Mouse (Mus musculus): Measurements from ENCODE around the gene Wdr72.

Wdr72 gene

GRCm38 (mm10) chr9:74241292-74241691, 131.1 kb downstream of the Wdr72 start:
- no peak for DNase-seq (ENCODE audit: low read depth, low spot score)

DNA sequence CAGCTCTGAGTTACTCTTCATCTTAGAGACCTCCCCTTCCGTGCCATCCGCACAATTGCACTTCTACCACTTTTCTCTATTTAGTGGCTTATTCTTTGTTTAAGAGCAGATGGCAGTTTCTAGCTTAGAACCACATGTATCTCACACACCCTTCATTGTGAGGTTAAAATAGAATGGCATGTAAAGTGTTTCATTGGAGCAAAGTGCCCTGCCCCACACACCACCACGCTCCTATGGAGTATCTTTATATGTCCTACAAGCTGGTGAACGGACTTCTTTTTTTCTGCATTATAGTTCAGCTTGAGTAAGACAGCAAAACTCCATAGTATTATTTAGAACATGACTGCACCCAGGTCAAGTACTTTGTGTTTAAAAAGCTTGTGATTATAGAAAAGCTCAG, 137.9 kb downstream of the Wdr72 start:
- DNase-seq (ENCODE audit: low read depth, low spot score): no peak

- DNase-seq (ENCODE audit: low read depth, low spot score): no peak
Observed at GRCm38 (mm10) chr9:74249486-74249885, 139.3 kb downstream of the Wdr72 start.

GRCm38 (mm10) chr9:74250522-74250921, 140.4 kb downstream of the Wdr72 start:
- no peak for DNase-seq (ENCODE audit: low read depth, low spot score)

DNA sequence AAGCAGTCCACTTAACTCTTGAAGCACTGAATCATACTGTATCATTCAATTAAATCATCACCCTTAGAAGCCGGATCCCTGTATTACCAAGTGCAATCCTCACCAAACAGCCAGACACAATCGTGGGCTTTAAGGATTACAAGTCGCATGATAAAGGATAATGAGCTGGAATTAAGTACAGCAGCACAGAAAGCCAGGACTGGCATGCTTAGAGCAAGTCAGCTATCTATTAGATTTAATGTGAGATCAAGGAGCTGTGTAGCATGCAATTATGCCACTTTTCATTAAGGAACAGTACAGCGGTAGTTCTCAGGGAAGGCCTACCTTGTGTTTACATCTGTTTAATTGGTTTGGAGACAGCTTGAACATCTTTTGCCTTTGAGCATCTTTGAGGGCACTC, 148.2 kb downstream of the Wdr72 start:
- no peak for DNase-seq (ENCODE audit: low read depth, low spot score)

DNA sequence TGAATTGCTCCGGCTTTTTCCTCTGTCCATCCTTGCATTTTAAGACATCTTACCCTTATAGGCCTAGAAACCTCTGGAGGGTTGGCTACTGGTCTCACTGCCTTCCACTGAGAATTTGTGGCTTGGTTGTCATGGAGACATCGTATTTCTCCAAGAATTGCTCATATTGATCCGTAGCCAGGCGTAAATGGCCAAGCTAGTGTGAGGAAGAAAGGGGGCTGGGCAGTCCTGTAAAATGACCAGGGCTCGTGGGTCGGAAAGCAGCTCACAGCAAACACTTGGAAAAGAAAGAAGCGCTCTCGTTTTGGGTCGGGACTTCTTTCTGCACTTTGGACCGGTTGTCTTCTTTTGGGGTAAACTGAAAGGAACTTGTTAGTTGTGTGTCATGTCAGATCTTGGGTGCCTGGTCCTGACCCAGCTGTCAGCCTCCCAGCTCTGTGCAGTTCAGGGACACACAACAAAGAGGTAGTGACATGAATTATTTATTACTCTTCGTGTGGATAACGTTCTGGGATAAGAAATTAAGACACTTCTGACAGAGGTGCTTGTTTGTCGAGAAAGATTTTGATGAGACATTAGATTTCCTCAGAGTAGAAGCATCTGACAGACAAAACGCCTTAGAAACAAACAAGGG, 167.7 kb downstream of the Wdr72 start:
- DNase-seq (ENCODE audit: low read depth, low spot score): no peak

DNA sequence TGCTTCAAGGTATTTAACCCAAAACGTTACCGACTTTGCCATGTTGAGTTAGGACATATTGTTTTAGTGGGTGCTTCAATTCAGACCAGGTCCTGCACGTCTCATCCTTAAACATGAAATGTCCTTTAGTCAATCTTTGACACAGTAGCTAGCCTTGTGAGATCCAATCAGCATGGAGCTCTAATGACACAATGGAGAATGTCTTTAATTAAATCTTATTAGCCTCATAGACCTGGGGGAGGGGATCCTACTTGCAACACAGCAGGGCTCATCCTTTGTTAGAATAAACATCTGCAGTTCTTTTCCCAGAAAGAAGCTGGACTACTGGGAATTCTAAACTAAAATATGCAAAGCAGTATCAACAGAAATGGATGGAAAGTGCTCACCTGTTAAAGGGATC, 171.9 kb downstream of the Wdr72 start:
- DNase-seq (ENCODE audit: low read depth, low spot score): no peak

DNA sequence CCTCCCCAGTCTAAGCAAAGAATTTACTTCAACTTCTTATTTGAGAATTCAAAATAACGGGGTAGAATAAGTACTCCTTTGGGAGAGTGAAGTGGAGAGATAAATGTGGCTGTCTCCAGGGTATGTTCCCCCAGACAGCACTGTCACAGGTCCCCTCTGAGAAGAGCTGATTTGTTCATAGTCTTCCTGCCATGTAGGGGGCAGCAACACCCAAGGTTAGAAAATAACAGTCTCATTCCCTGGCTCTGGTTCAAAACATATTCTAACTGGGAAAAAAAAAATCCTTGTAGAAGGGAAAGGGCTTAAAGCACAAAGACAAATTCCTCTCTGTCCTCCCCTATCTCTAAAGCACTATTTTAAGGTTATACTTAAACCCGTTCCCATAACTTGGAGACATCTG, 176.1 kb downstream of the Wdr72 start:
- DNase-seq (ENCODE audit: low read depth, low spot score): peak; percentile 3

DNA sequence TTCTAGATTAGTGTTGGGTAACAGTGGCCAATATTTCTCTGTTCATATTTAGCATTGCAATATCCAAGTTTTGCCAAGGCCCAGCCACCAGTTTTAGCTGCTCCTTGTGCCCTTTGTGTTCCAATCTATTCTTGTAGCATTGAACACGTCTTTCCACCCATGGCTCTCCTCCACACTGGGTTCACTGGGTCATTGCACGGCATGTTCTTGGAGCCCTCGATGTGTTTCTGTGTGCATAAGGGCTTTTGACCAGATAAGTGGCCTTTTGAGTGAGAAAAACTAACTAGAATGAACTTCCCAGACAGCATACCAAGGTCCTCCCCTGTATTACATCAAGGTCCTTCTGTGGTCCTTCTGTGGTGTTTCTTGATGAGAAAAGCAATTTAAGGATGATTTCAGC, 184.3 kb downstream of the Wdr72 start:
- no peak for DNase-seq (ENCODE audit: low read depth, low spot score)

GRCm38 (mm10) chr9:74318771-74319170, 208.6 kb downstream of the Wdr72 start:
- no peak for DNase-seq (ENCODE audit: low read depth, low spot score)

- DNase-seq (ENCODE audit: low read depth, low spot score): no peak
Observed at GRCm38 (mm10) chr9:74324089-74324924, 214.2 kb downstream of the Wdr72 start.

DNA sequence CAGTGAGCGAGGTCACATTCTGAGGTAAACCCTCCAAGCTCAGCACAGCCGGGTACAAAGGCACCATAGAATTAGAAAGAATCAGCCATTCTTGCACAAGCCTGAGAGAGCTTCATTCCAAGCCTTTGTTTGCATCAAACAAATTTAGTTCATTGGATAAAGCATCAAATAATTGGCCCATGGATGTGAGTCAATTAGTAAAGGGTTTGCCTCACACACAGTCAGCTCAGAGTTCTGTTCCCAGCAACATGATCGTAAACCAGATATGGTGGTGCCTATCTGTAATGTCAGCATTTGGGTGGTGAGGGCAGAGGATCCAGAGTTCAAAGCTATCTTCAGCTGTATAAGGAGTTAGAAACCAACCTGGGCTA, 214.8 kb downstream of the Wdr72 start:
- DNase-seq (ENCODE audit: low read depth, low spot score): no peak

GRCm38 (mm10) chr9:74325981-74326380, 215.8 kb downstream of the Wdr72 start:
- no peak for DNase-seq (ENCODE audit: low read depth, low spot score)

GRCm38 (mm10) chr9:74328821-74329220, 218.7 kb downstream of the Wdr72 start:
- no peak for DNase-seq (ENCODE audit: low read depth, low spot score)

DNA sequence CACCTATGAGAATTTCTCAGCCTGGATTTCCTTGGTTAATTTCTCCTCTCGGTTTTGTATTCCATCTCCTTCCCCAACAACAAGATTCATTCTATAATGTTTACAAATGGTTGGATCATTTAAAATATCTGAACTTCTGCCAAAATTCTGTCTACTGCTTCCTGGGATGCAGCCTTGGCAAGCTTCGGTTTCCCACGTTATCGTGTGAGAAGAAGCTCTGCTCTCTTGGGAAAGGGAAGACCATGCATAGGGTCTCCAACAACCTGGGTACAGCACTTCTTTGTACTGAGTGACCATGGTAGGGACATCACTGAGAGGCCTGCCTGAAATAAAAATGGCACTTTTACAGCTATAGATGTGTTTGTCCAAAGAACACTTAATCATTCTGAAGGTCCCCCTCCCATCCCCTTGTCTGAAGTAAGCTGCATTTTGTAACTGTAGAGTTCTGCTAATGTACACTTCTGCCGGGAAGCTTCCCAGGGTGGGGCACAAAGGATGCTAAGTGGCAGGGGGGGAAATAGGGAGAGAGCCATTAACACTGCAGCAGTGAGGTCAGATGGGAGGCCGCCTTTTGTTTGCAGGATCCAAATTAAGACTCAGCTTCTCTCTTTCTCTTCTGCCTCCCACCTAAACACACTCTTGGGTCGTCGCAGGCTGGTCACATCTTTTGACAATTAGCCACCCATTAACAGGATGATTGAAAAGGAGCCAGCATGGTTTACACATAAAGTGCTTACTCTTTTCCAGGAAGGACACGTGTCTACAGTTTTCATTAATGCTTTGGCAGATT, 220.7 kb downstream of the Wdr72 start:
- peak; percentile 23 for DNase-seq (ENCODE audit: low read depth, low spot score)

DNA sequence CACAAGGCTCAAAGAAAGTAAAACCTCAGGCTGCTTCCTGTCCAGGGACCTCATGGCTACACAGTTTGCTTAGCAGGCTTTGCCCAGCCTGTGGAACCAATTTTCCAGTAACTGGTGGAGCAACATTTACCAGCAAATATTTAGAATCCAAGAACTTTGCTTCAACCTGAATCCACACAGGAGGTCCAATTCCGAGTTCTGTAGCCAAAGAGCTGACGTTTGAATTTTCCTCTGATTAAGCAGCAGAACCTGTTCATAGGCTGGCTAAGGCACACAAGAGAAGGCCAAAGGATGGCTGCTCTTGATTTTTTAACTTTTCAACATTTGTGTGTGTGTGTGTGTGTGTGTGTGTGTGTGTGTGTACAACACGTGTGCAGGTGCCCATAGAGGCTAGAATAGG, 222.2 kb downstream of the Wdr72 start:
- DNase-seq (ENCODE audit: low read depth, low spot score): no peak
